Mouse (Mus musculus) lung, adult 2 months (tissue): ENCODE measurements around the gene Gclm. TPM values are rescaled to one million over a fixed set of nuclear protein-coding genes. Genes with fewer than 3 reads are reported as not detected.
"Not testable (repeated sequence)": the region's sequence is repeated elsewhere in the genome, so short reads cannot be mapped to it uniquely, and the experiment has no call there.

Experiments used
- DNase-seq: peaks from one replicate; pipeline ENCODE4 v3.0.0; 2022
- H3K4me1 ChIP-seq: fragments of 200-500 bp; 2 replicates; pipeline ENCODE4 v1.6.1; 2011; ENCODE audit warnings: low read length; ENCODE audit not compliant: control insufficient read depth, insufficient read depth
- H3K4me3 ChIP-seq: fragments of 200-500 bp; replicated peaks from 2 replicates; pipeline ENCODE3; 2011; ENCODE audit warnings: low read depth, mild to moderate bottlenecking, control low read depth, low read length; ENCODE audit errors: extremely low read depth
- CTCF ChIP-seq: fragments of 200-500 bp; IDR thresholded peaks from 2 replicates; pipeline ENCODE4 v1.5.1; 2011; ENCODE audit warnings: mild to moderate bottlenecking, low read length, control low read depth; ENCODE audit not compliant: insufficient read depth
- POLR2A ChIP-seq: fragments of 200-500 bp; IDR thresholded peaks from 2 replicates; pipeline ENCODE4 v1.6.1; 2011; ENCODE audit warnings: low read depth, mild to moderate bottlenecking, control low read depth, low read length, borderline replicate concordance; ENCODE audit errors: extremely low read depth
- WGBS: fragments of 180-500 bp; shearing (Covaris S2); methylation state at CpG from one replicate; pipeline ENCODE4 v1.1.7; 2018; 5-methylcytosine and 5-hydroxymethylcytosine counted together
- polyA plus RNA-seq: library from polyadenylated mRNA; depleted of rRNA; stranded (reverse); fragments of >200 nt; gene quantifications from 2 replicates; pipeline ENCODE4 v1.2.3, GENCODE M21; 2012

Gene Gclm
- polyA plus RNA-seq, 1 experiment: 43.6 TPM

GRCm38 (mm10) chr3:122221240-122222036, 23.9 kb upstream of the Gclm start:
- no peak for DNase-seq
- Histone ChIP-seq H3K4me3 (no peak overlapping the region), H3K4me1 (no peaks in the 10 kb centered on the region)
- 82% methylated on average over 3 of the region's 3 CpGs for WGBS
- TF ChIP-seq CTCF (no peak), POLR2A (no peak)

- not testable (repeated sequence) for H3K4me1 ChIP-seq, DNase-seq, H3K4me3 ChIP-seq
- WGBS: 58% methylated on average over 6 of the region's 6 CpGs
These were observed 18.4 kb upstream of the Gclm start for GRCm38 (mm10) chr3:122226972-122227371.

- WGBS: 40% methylated on average over 1 of the region's 1 CpGs
- H3K4me3 ChIP-seq: no peak overlapping the region
- TF ChIP-seq CTCF (no peak), POLR2A (no peak)
- no peaks in the 10 kb centered on the region for H3K4me1 ChIP-seq
- DNase-seq: no peak
These were observed 9.6 kb upstream of the Gclm start for GRCm38 (mm10) chr3:122235772-122236171.

- WGBS: 49% methylated on average over 6 of the region's 6 CpGs
- TF ChIP-seq POLR2A (no peak), CTCF (no peak)
- Histone ChIP-seq H3K4me3 (no peak overlapping the region), H3K4me1 (peaks cover 3% of the 10 kb centered on the region; the same call in 1 of the 2 replicates)
- DNase-seq: no peak
These were observed 2.5 kb upstream of the Gclm start for GRCm38 (mm10) chr3:122242876-122243275.

GRCm38 (mm10) chr3:122243416-122244167, 1.8 kb upstream of the Gclm start:
- WGBS: 47% methylated on average over 14 of the region's 14 CpGs
- no peak for DNase-seq
- TF ChIP-seq POLR2A (no peak), CTCF (no peak)

GRCm38 (mm10) chr3:122244759-122245158, 598 bp upstream of the Gclm start:
- DNase-seq: no peak
- WGBS: 49% methylated on average over 6 of the region's 6 CpGs
- Histone ChIP-seq H3K4me1 (peaks cover 3% of the 10 kb centered on the region; the same call in 1 of the 2 replicates), H3K4me3 (no peak overlapping the region)
- TF ChIP-seq CTCF: no peak
- TF ChIP-seq POLR2A: no peak

More at GRCm38 (mm10) chr3:122243416-122244167, 1.8 kb upstream of the Gclm start:
- Histone ChIP-seq H3K4me1 (peaks cover 3% of the 10 kb centered on the region; the same call in 1 of the 2 replicates), H3K4me3 (no peak overlapping the region)

GRCm38 (mm10) chr3:122245878-122246332, 548 bp downstream of the Gclm start:
- Histone ChIP-seq H3K4me1 (peaks cover 3% of the 10 kb centered on the region; the same call in 1 of the 2 replicates), H3K4me3 (peak overlapping the region; percentile 69)
- TF ChIP-seq POLR2A (no peak), CTCF (0 out of 2 replicates have a peak, but pooled peaks have one; percentile 1)
- WGBS: under 1% methylated on average over 48 of the region's 50 CpGs
- DNase-seq: no peak

GRCm38 (mm10) chr3:122246406-122246805, 1.0 kb downstream of the Gclm start:
- H3K4me1 ChIP-seq: peaks cover 3% of the 10 kb centered on the region; the same call in 1 of the 2 replicates
- TF ChIP-seq CTCF (no peak), POLR2A (no peak)
- no peak for DNase-seq
- peak overlapping the region; percentile 69 for H3K4me3 ChIP-seq
- 34% methylated on average over 6 of the region's 6 CpGs for WGBS

GRCm38 (mm10) chr3:122246986-122247767, 1.8 kb downstream of the Gclm start:
- H3K4me1 ChIP-seq: peaks cover 3% of the 10 kb centered on the region; the same call in 1 of the 2 replicates
- DNase-seq: no peak
- WGBS: 43% methylated on average over 12 of the region's 12 CpGs
- no peak overlapping the region for H3K4me3 ChIP-seq
- TF ChIP-seq CTCF (no peak), POLR2A (no peak)
